Mouse (Mus musculus) liver, embryonic 11.5 days (tissue): ENCODE results near the gene Ripor2. TPM values are rescaled to one million over a fixed set of nuclear protein-coding genes. Genes with fewer than 3 reads are reported as not detected.
A peak's percentile ranks its signal among the peaks of the same experiment; 100 is the strongest.

ENCODE experiments used
- ATAC-seq: fragments of 200-750 bp; cut with Nextera tagmentation; replicated peaks from 2 replicates; pipeline ENCODE4 v1.8.0; 2017; ENCODE audit warnings: moderate number of reproducible peaks, mild to moderate bottlenecking, moderate TSS enrichment, moderate library complexity; ENCODE audit not compliant: low FRiP score
- DNase-seq: peaks from one replicate; pipeline ENCODE4 v3.0.0-alpha.2; 2017; ENCODE audit warnings: low spot score
- H3K27ac ChIP-seq: fragments of 300-500 bp; sonication (generic); 2 replicates; pipeline ENCODE4 v1.5.1; 2014; ENCODE audit warnings: mild to moderate bottlenecking, low read depth, low read length, control low read depth
- H3K27me3 ChIP-seq: fragments of 300-500 bp; sonication (generic); replicated peaks from 2 replicates; pipeline ENCODE4 v1.6.1; 2014; ENCODE audit warnings: low read length, mixed read lengths; ENCODE audit not compliant: control insufficient read depth, insufficient read depth
- H3K36me3 ChIP-seq: fragments of 300-500 bp; sonication (generic); 2 replicates; pipeline ENCODE4 v1.6.1; 2014; ENCODE audit warnings: mild to moderate bottlenecking, low read length, moderate library complexity, mixed read lengths; ENCODE audit not compliant: control insufficient read depth, insufficient read depth
- H3K4me1 ChIP-seq: fragments of 300-500 bp; sonication (generic); replicated peaks from 2 replicates; pipeline ENCODE4 v1.6.1; 2014; ENCODE audit warnings: low read length, mixed read lengths; ENCODE audit not compliant: control insufficient read depth, insufficient read depth
- H3K4me2 ChIP-seq: fragments of 300-500 bp; sonication (generic); 2 replicates; pipeline ENCODE4 v1.6.1; 2014; ENCODE audit warnings: mild to moderate bottlenecking, control low read depth, moderate library complexity
- H3K4me3 ChIP-seq: fragments of 300-500 bp; sonication (generic); 2 replicates; pipeline ENCODE4 v1.5.1; 2014; ENCODE audit warnings: low read depth, low read length, control low read depth
- H3K9ac ChIP-seq: fragments of 300-500 bp; sonication (generic); 2 replicates; pipeline ENCODE4 v1.6.1; 2014; ENCODE audit warnings: low read depth, low read length, control low read depth
- H3K9me3 ChIP-seq: fragments of 300-500 bp; sonication (generic); 2 replicates; pipeline ENCODE4 v1.6.1; 2016; ENCODE audit warnings: low read length, inconsistent platforms, mixed read lengths; ENCODE audit not compliant: control insufficient read depth
- WGBS: fragments of 180-500 bp; shearing (Covaris S2); extraction: QIAGEN DNeasy Blood & Tissue Kit; methylation state at CpG from one replicate; pipeline ENCODE4 v1.1.7; 2014; 5-methylcytosine and 5-hydroxymethylcytosine counted together
- polyA plus RNA-seq: library from polyadenylated mRNA; unstranded; fragments of >200 nt; fragmentation: Nextera tagmentation; extraction: Ambion mirVana; gene quantifications from 2 replicates; pipeline ENCODE4 v1.2.1, GENCODE M21; 2014

The Ripor2 gene
- polyA plus RNA-seq, 1 experiment from 2014 or later: 11.4 TPM

- H3K36me3 ChIP-seq: no peaks in the 10 kb centered on the region
- no peak overlapping the region for H3K4me2 ChIP-seq
- H3K27me3 ChIP-seq: no peaks in the 10 kb centered on the region
- H3K9me3 ChIP-seq: no peaks in the 10 kb centered on the region
- H3K9ac ChIP-seq: no peak overlapping the region
- H3K4me3 ChIP-seq: no peak overlapping the region
- H3K4me1 ChIP-seq: no peaks in the 10 kb centered on the region; the same call in 1 of the 2 replicates
- WGBS: 33% methylated on average over 15 of the region's 15 CpGs
- H3K27ac ChIP-seq: no peak overlapping the region
- DNase-seq: peak; percentile 64
- ATAC-seq: peak; percentile 51
These were observed 105.0 kb downstream of the Ripor2 start for GRCm38 (mm10) chr13:24686705-24687665.

GRCm38 (mm10) chr13:24693312-24693711 lies 111.3 kb downstream of the Ripor2 start:
- no peaks in the 10 kb centered on the region for H3K36me3 ChIP-seq
- no peak for DNase-seq
- no peak overlapping the region for H3K4me3 ChIP-seq
- no peak for ATAC-seq
- H3K9ac ChIP-seq: no peak overlapping the region
- H3K4me2 ChIP-seq: no peak overlapping the region
- no peaks in the 10 kb centered on the region for H3K9me3 ChIP-seq
- H3K27ac ChIP-seq: no peak overlapping the region
- WGBS: 88% methylated on average over 7 of the region's 7 CpGs
- no peaks in the 10 kb centered on the region for H3K4me1 ChIP-seq
- no peaks in the 10 kb centered on the region for H3K27me3 ChIP-seq

- WGBS: 83% methylated on average over 4 of the region's 4 CpGs
- H3K36me3 ChIP-seq: no peaks in the 10 kb centered on the region
These were observed 116.8 kb downstream of the Ripor2 start for GRCm38 (mm10) chr13:24698746-24699145.

GRCm38 (mm10) chr13:24702128-24702527 lies 120.1 kb downstream of the Ripor2 start:
- DNase-seq: no peak
- ATAC-seq: no peak
- Histone ChIP-seq H3K4me2 (no peak overlapping the region), H3K36me3 (no peaks in the 10 kb centered on the region), H3K9me3 (no peaks in the 10 kb centered on the region), H3K27me3 (no peaks in the 10 kb centered on the region), H3K4me1 (no peaks in the 10 kb centered on the region), H3K9ac (no peak overlapping the region), H3K27ac (no peak overlapping the region), H3K4me3 (no peak overlapping the region)
- WGBS: 76% methylated on average over 5 of the region's 5 CpGs

More at GRCm38 (mm10) chr13:24698746-24699145, 116.8 kb downstream of the Ripor2 start:
- Histone ChIP-seq H3K4me1 (no peaks in the 10 kb centered on the region), H3K9me3 (no peaks in the 10 kb centered on the region), H3K27me3 (no peaks in the 10 kb centered on the region), H3K4me2 (no peak overlapping the region), H3K4me3 (no peak overlapping the region), H3K9ac (no peak overlapping the region), H3K27ac (no peak overlapping the region)
- no peak for ATAC-seq
- DNase-seq: no peak

- 85% methylated on average over 12 of the region's 12 CpGs for WGBS
- Histone ChIP-seq H3K27ac (no peak overlapping the region), H3K4me2 (no peak overlapping the region), H3K4me3 (no peak overlapping the region), H3K36me3 (no peaks in the 10 kb centered on the region), H3K27me3 (no peaks in the 10 kb centered on the region), H3K4me1 (no peaks in the 10 kb centered on the region), H3K9me3 (no peaks in the 10 kb centered on the region), H3K9ac (no peak overlapping the region)
- no peak for ATAC-seq
- DNase-seq: no peak
These were observed 127.8 kb downstream of the Ripor2 start for GRCm38 (mm10) chr13:24709656-24710396.

GRCm38 (mm10) chr13:24710968-24711367 lies 129.0 kb downstream of the Ripor2 start:
- WGBS: 57% methylated on average over 7 of the region's 7 CpGs
- DNase-seq: no peak

GRCm38 (mm10) chr13:24712581-24713130 lies 130.7 kb downstream of the Ripor2 start:
- Histone ChIP-seq H3K27ac (no peak overlapping the region), H3K9ac (no peak overlapping the region), H3K9me3 (no peaks in the 10 kb centered on the region), H3K27me3 (no peaks in the 10 kb centered on the region), H3K4me3 (no peak overlapping the region), H3K4me2 (no peak overlapping the region), H3K36me3 (no peaks in the 10 kb centered on the region), H3K4me1 (no peaks in the 10 kb centered on the region)
- WGBS: 78% methylated on average over 7 of the region's 7 CpGs
- DNase-seq (no peak), ATAC-seq (no peak)

More at GRCm38 (mm10) chr13:24710968-24711367, 129.0 kb downstream of the Ripor2 start:
- H3K9me3 ChIP-seq: no peaks in the 10 kb centered on the region
- H3K9ac ChIP-seq: no peak overlapping the region
- no peak overlapping the region for H3K27ac ChIP-seq
- ATAC-seq: no peak
- no peaks in the 10 kb centered on the region for H3K4me1 ChIP-seq
- no peak overlapping the region for H3K4me2 ChIP-seq
- no peaks in the 10 kb centered on the region for H3K27me3 ChIP-seq
- H3K36me3 ChIP-seq: no peaks in the 10 kb centered on the region
- no peak overlapping the region for H3K4me3 ChIP-seq

GRCm38 (mm10) chr13:24713434-24714000 lies 131.5 kb downstream of the Ripor2 start:
- Histone ChIP-seq H3K9me3 (no peaks in the 10 kb centered on the region), H3K27me3 (no peaks in the 10 kb centered on the region), H3K9ac (no peak overlapping the region), H3K36me3 (no peaks in the 10 kb centered on the region), H3K27ac (no peak overlapping the region), H3K4me2 (peak overlapping the region; percentile 39), H3K4me3 (no peak overlapping the region), H3K4me1 (no peaks in the 10 kb centered on the region)
- DNase-seq (peak; percentile 74), ATAC-seq (peak; percentile 82)
- 23% methylated on average over 16 of the region's 16 CpGs for WGBS
